ENCODE assay signal across 9 mouse cellular contexts in genomic region chr6:125320323-125320722, GRCm38 (mm10). TPM values are rescaled to one million over a fixed set of nuclear protein-coding genes. Genes with fewer than 3 reads are reported as not detected.
DNase-seq lines count a peak whose midpoint lies in the region; ATAC-seq and TF ChIP-seq lines count a peak whose summit lies in the region.
"Had no signal": no experiment of that assay in that cellular context is flagged by ENCODE, and none has a peak within 500 bp of the region (broad histone marks: within the 10 kb centered on the region; RNA-seq: fewer than 3 reads in every experiment).

TSS of gene Scnn1a (plus strand) at chr6:125320659.

- peaks cover 56% of the 10 kb centered on the region for H3K27me3 ChIP-seq in heart, embryonic 13.5 days (replicated peaks)
- H3K27me3 ChIP-seq in thymus, adult 2 months (ENCODE audit: control insufficient read depth, insufficient read depth, low read length) = no peaks in the 10 kb centered on the region
- peaks cover 50% of the 10 kb centered on the region for H3K27me3 ChIP-seq in forebrain, embryonic 12.5 days
- H3K27me3 ChIP-seq in forebrain, embryonic 11.5 days (ENCODE audit: control insufficient read depth, insufficient read depth, low read length) = peaks cover 15% of the 10 kb centered on the region

- ATAC-seq in heart, embryonic 13.5 days (ENCODE audit: extremely low read depth, insufficient number of reproducible peaks, low FRiP score, low TSS enrichment) = no peak
- no peak for ATAC-seq in forebrain, embryonic 12.5 days (ENCODE audit: low FRiP score)
- ATAC-seq in forebrain, embryonic 11.5 days (replicated peaks; ENCODE audit: low FRiP score) = no peak

- intact Hi-C loops in heart, postnatal 10 days (cut with DNase I) = no loop called here
- intact Hi-C loops in gastrocnemius, postnatal 14 days (cut with DNase I; ENCODE audit: low total_unique reads) = no loop called here

- H3K36me3 ChIP-seq in heart, embryonic 13.5 days = no peaks in the 10 kb centered on the region
- no peaks in the 10 kb centered on the region for H3K36me3 ChIP-seq in thymus, adult 2 months (ENCODE audit: control insufficient read depth, insufficient read depth, low read length)
- no peaks in the 10 kb centered on the region for H3K36me3 ChIP-seq in forebrain, embryonic 12.5 days (replicated peaks)
- H3K36me3 ChIP-seq in forebrain, embryonic 11.5 days (ENCODE audit: control insufficient read depth, insufficient read depth, low read length) = no peaks in the 10 kb centered on the region

- WGBS in heart, embryonic 13.5 days = 82% methylated on average over 1 of the region's 1 CpGs
- 75% methylated on average over 1 of the region's 1 CpGs for WGBS in thymus, adult 2 months
- 83% methylated on average over 1 of the region's 1 CpGs for WGBS in forebrain, embryonic 12.5 days
- whole genome bisulfite sequencing in forebrain, embryonic 11.5 days = 74% methylated on average over 1 of the region's 1 CpGs

- no peaks in the 10 kb centered on the region for H3K9me3 ChIP-seq in heart, embryonic 13.5 days
- H3K9me3 ChIP-seq in forebrain, embryonic 12.5 days = no peaks in the 10 kb centered on the region
- no peaks in the 10 kb centered on the region for H3K9me3 ChIP-seq in forebrain, embryonic 11.5 days (ENCODE audit: control insufficient read depth, low read length)

- no peak for TF ChIP-seq CTCF in thymus, adult 2 months (IDR thresholded peaks at IDR 0.05; ENCODE audit: borderline replicate concordance, control insufficient read depth, extremely low read depth, insufficient read depth, low read length, poor library complexity)

- peak within 1 kb of the TSS; percentile 41 for H3K4me2 ChIP-seq in heart, embryonic 13.5 days
- no peak within 1 kb of the TSS for H3K4me2 ChIP-seq in forebrain, embryonic 12.5 days
- H3K4me2 ChIP-seq in forebrain, embryonic 11.5 days (ENCODE audit: low read depth, low read length, severe bottlenecking) = no peak within 1 kb of the TSS

- peaks cover 21% of the 10 kb centered on the region for H3K4me1 ChIP-seq in heart, embryonic 13.5 days
- 0 out of 2 replicates have a peak, but pooled peaks cover 3% of the 10 kb centered on the region for H3K4me1 ChIP-seq in thymus, adult 2 months (replicated peaks; ENCODE audit: control insufficient read depth, insufficient read depth, low read length)
- H3K4me1 ChIP-seq in forebrain, embryonic 12.5 days = peaks cover 11% of the 10 kb centered on the region; the same call in 1 of the 2 replicates
- H3K4me1 ChIP-seq in forebrain, embryonic 11.5 days (replicated peaks; ENCODE audit: control insufficient read depth, insufficient read depth, low read length) = 0 out of 2 replicates have a peak, but pooled peaks cover 2% of the 10 kb centered on the region

- no peak for TF ChIP-seq POLR2A in thymus, adult 2 months (IDR thresholded peaks at IDR 0.05; ENCODE audit: control insufficient read depth, extremely low read depth, insufficient read depth, low read length, poor library complexity)

- 0 out of 2 replicates have a peak within 1 kb of the TSS, but pooled peaks have one; percentile 4 for H3K4me3 ChIP-seq in heart, embryonic 13.5 days
- H3K4me3 ChIP-seq in thymus, adult 2 months (ENCODE audit: control insufficient read depth, insufficient read depth, low read length) = no peak within 1 kb of the TSS
- no peak within 1 kb of the TSS for H3K4me3 ChIP-seq in forebrain, embryonic 12.5 days (replicated peaks)
- H3K4me3 ChIP-seq in forebrain, embryonic 11.5 days (ENCODE audit: low read depth, low read length) = no peak within 1 kb of the TSS

- DNase-seq in heart, postnatal 10 days = no peak
- DNase-seq in thymus, adult 2 months = no peak
- no peak for DNase-seq in thymus, postnatal 25 days
- DNase-seq in lung, adult 18-20 months = peak; percentile 86 to 90
- DNase-seq in gastrocnemius, postnatal 14 days = no peak
- no peak for DNase-seq in forebrain, embryonic 11.5 days (ENCODE audit: low spot score)
- DNase-seq: embryo, embryonic 11 days had no signal

- H3K9ac ChIP-seq in heart, embryonic 13.5 days = peak within 1 kb of the TSS; percentile 50; the same call in 1 of the 2 replicates
- H3K9ac ChIP-seq in forebrain, embryonic 12.5 days = no peak within 1 kb of the TSS
- H3K9ac ChIP-seq in forebrain, embryonic 11.5 days (ENCODE audit: low read length) = no peak within 1 kb of the TSS

- H3K27ac ChIP-seq in heart, embryonic 13.5 days (replicated peaks) = no peak within 1 kb of the TSS
- H3K27ac ChIP-seq in thymus, adult 2 months (ENCODE audit: control insufficient read depth, insufficient read depth, low read length) = no peak within 1 kb of the TSS; the same call in 1 of the 2 replicates
- no peak within 1 kb of the TSS for H3K27ac ChIP-seq in forebrain, embryonic 12.5 days
- no peak within 1 kb of the TSS for H3K27ac ChIP-seq in forebrain, embryonic 11.5 days (ENCODE audit: low read depth, low read length)

RNA-seq across cellular contexts. Expression of gene Scnn1a, which starts in this region (rescaled TPM):
- 0.63 and 0.69 TPM in 2 replicates for polyA plus RNA-seq in heart, embryonic 13.5 days (2015; fragmentation: Nextera tagmentation; extraction: Ambion mirVana)
- under 1 TPM; 0.97 to 0.98 TPM for total RNA-seq in heart, postnatal 10 days (2021)
- 32.8 and 35.8 TPM in 2 replicates for polyA plus RNA-seq in thymus, adult 2 months (2012; rRNA removed)
- under 1 TPM; 0.22 to 0.27 TPM for total RNA-seq in gastrocnemius, postnatal 14 days (2021)
- polyA plus RNA-seq in forebrain, embryonic 12.5 days (2016; fragmentation: Nextera tagmentation; extraction: Ambion mirVana) = 0.24 and 0.49 TPM in 2 replicates
- polyA plus RNA-seq in forebrain, embryonic 11.5 days (2014; fragmentation: Nextera tagmentation; extraction: Ambion mirVana) = 0.21 and 0.28 TPM in 2 replicates

Comparison
In these comparisons a context has a peak if more than half of its experiments do, and no peak if none do; other contexts are left out.
1. RNA of gene Scnn1a (polyA plus RNA-seq): 32.8 to 35.8 TPM in thymus, adult 2 months; 0.63 to 0.69 TPM in heart, embryonic 13.5 days, 0.24 to 0.49 TPM in forebrain, embryonic 12.5 days and 0.21 to 0.28 TPM in forebrain, embryonic 11.5 days; every median in the first group is over 10 times any median in the second.
2. DNase-seq: peak in lung, adult 18-20 months (2 of 2); none in heart, postnatal 10 days (0 of 2), thymus, adult 2 months (single experiment), thymus, postnatal 25 days (single experiment), gastrocnemius, postnatal 14 days (single experiment) and forebrain, embryonic 11.5 days (single experiment).